Mouse (Mus musculus): ENCODE measurements around the gene Btbd35f10. TPM values are rescaled to one million over a fixed set of nuclear protein-coding genes. Genes with fewer than 3 reads are reported as not detected.

Btbd35f10 gene
- polyA plus RNA-seq (2014; fragmentation: Illumina TruSeq; extraction: RNeasy Lipid Tissue Mini Kit (QIAGEN cat#74804); ENCODE audit: low read depth, low replicate concordance): 0.29 TPM

DNA sequence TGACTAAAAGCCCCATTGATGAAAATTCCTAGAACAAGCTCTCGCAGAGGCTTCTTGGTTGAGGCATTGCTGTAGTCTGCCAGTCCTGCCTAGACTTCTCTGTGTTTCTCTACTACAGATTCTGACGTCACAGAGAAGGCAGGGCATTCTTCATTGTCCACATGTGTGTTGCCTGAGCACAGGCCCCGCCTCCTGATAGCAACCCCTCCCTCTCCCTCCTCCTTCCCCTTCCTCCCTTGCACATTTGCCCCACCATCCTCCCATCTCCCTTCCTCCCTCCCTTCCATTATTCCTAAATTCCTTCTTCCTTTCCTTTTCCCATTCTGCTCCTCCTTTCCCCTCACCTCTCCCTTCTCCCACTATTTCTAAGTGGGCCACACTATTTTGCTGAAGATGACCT is at the start of gene Btbd35f10:
Gene Btbd35f10 (minus strand): TSS at position 101 of the 400 bp plus-strand sequence.

Other genes with a start within 250 kb of the Btbd35f10 start
- 4.1 TPM for gene Btbd35f18, start 52.7 kb downstream of the Btbd35f10 start, polyA plus RNA-seq (2014; fragmentation: Illumina TruSeq; extraction: RNeasy Lipid Tissue Mini Kit (QIAGEN cat#74804); ENCODE audit: low read depth, low replicate concordance)
- gene Btbd35f16, start 204.1 kb upstream of the Btbd35f10 start, polyA plus RNA-seq (2014; fragmentation: Illumina TruSeq; extraction: RNeasy Lipid Tissue Mini Kit (QIAGEN cat#74804); ENCODE audit: low read depth, low replicate concordance): 3.6 TPM

All from testis, adult 10 weeks (tissue).